Mouse (Mus musculus): ENCODE measurements around the gene Agt. TPM values are rescaled to one million over a fixed set of nuclear protein-coding genes. Genes with fewer than 3 reads are reported as not detected.

The Agt gene
- polyA plus RNA-seq, 1 experiment from 2014 or later, result 0.23 TPM

DNA sequence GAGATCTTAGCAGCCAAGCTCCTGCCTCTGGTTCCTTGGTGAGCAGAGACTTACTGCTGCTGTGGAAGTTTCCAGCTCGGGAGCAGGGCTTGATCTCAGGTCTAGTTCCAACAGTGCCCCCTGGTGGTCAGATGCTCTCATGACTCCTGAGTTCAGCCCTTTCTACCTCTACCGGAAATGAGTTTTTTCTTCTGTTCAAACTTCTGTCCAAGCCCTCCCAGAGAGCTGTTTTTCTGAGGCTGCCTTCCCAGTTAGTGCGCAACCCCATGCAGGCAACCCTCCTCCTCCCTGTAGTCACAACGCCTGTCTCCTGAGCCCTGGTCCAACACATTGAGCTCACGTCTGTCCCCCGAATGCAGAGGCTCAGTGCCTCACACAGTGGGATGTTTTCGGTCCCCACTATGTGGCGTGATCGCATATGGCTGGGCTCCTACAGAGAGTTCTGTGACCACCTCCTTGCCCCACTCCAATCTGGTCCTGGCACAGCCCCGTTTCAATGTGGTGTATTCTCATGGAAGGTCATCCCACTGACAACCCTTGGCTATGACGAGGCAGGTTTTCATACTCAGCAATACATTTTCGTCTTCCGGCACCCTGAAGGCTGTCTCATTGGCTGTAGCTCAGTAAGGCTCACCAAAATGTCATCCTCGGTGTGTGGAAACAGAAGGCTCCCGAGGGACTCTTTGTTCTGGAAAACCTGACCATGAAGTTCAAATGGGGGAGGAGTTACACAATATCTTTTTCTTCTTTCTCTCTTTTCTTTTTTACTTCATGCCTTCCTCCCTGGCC is 4.2 kb upstream of the Agt start:
- Histone ChIP-seq H3K9me3 (no peaks in the 10 kb centered on the region), H3K27ac (replicated peaks) (no peak overlapping the region), H3K4me1 (no peaks in the 10 kb centered on the region), H3K36me3 (no peaks in the 10 kb centered on the region), H3K4me2 (replicated peaks) (no peak overlapping the region), H3K9ac (replicated peaks) (no peak overlapping the region), H3K27me3 (no peaks in the 10 kb centered on the region), H3K4me3 (no peak overlapping the region)
- no peak for ATAC-seq (replicated peaks)
- 62% methylated on average over 15 of the region's 15 CpGs for WGBS

DNA sequence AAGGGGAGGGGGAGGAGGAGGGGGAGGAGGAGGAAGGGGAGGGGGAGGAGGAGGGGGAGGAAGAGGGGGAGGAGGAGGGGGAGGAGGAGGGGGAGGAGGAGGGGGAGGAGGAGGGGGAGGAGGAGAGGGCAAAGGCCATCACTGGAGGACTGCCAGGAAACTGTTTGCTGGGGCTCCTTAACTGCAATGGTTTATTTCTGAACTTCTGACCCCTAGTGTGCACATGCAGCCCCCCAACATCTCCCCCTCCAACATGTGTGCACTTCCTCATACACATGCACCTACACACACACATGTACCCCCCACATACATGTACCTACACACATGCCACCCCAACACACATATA is 2.9 kb upstream of the Agt start:
- Histone ChIP-seq H3K9ac (replicated peaks) (no peak overlapping the region), H3K36me3 (no peaks in the 10 kb centered on the region), H3K27me3 (no peaks in the 10 kb centered on the region), H3K4me2 (replicated peaks) (no peak overlapping the region), H3K4me3 (no peak overlapping the region), H3K4me1 (no peaks in the 10 kb centered on the region), H3K9me3 (no peaks in the 10 kb centered on the region), H3K27ac (replicated peaks) (no peak overlapping the region)
- no peak for ATAC-seq (replicated peaks)

DNA sequence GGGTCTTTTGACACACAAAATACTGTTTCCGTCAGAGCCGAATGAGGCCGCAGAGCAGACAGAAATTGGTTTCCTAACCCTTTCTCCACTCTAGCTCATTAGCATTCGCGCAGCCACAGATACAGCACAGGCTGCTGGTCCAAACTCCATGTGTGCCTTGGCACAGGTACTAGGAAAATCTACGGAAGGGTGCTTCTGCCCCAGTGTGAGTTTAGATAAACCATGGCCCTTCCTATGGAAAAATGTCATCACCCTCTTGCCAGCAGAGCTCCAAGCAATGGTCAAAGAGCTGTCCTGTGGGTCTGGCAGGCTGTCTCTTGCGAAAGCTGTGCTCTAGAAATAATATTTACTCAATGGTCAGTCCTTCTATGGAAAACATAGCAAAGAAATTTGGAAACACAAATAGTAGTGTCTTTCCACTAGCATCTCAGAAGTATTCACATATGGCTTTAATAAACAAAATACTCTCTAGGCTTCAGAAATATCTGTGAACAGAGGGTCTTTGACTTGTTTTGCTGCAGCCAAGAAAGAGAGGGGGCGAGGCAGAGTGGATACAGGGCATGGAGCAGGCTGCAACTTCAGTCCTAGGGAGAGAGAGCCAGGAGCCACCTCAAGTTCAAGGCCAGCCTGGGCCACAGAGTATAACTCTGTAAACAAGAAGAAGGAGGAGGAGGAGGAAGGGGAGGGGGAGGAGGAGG is 2.4 kb upstream of the Agt start:
- Histone ChIP-seq H3K36me3 (no peaks in the 10 kb centered on the region), H3K4me1 (no peaks in the 10 kb centered on the region), H3K27me3 (no peaks in the 10 kb centered on the region), H3K4me2 (replicated peaks) (no peak overlapping the region), H3K9me3 (no peaks in the 10 kb centered on the region), H3K4me3 (no peak overlapping the region), H3K9ac (replicated peaks) (no peak overlapping the region), H3K27ac (replicated peaks) (no peak overlapping the region)
- 67% methylated on average over 8 of the region's 8 CpGs for WGBS
- ATAC-seq (replicated peaks), result no peak

- Histone ChIP-seq H3K27ac (replicated peaks) (no peak overlapping the region), H3K4me2 (replicated peaks) (no peak overlapping the region), H3K36me3 (no peaks in the 10 kb centered on the region), H3K9me3 (no peaks in the 10 kb centered on the region), H3K9ac (replicated peaks) (no peak overlapping the region), H3K27me3 (no peaks in the 10 kb centered on the region), H3K4me3 (no peak overlapping the region), H3K4me1 (no peaks in the 10 kb centered on the region)
- no peak for ATAC-seq (replicated peaks)
- 75% methylated on average over 2 of the region's 2 CpGs for WGBS
These were observed 406 bp downstream of the Agt start for GRCm38 (mm10) chr8:124569100-124569499.

- no peaks in the 10 kb centered on the region for H3K36me3 ChIP-seq
- no peaks in the 10 kb centered on the region for H3K4me1 ChIP-seq
- no peaks in the 10 kb centered on the region for H3K27me3 ChIP-seq
- H3K4me3 ChIP-seq, result no peak overlapping the region
- no peak for ATAC-seq (replicated peaks)
- H3K9me3 ChIP-seq, result no peaks in the 10 kb centered on the region
- no peak overlapping the region for H3K27ac ChIP-seq (replicated peaks)
- H3K4me2 ChIP-seq (replicated peaks), result no peak overlapping the region
- H3K9ac ChIP-seq (replicated peaks), result no peak overlapping the region
- 89% methylated on average over 3 of the region's 3 CpGs for WGBS
These were observed 1.9 kb downstream of the Agt start for GRCm38 (mm10) chr8:124567584-124567983.

DNA sequence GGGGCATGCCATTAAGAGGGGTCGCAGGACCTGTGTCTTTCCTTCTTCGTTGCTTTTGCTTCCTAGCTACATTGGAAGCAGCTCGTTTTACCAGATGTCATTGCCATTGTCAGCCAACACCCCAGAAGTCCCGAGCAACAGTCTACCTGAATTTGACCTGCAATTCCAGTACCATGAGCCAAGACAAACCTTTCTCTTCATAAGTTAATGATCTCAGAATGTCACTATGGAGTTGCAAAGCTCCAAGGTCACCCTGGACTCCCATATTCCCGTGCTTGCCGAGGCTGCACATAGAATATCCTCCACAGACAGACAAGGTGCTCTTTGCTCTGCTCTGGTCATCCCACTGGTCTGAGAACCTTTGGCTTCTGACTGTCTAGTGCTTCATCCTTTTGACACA is 2.4 kb downstream of the Agt start:
- Histone ChIP-seq H3K36me3 (no peaks in the 10 kb centered on the region), H3K4me1 (no peaks in the 10 kb centered on the region), H3K27me3 (no peaks in the 10 kb centered on the region), H3K4me3 (no peak overlapping the region), H3K4me2 (replicated peaks) (no peak overlapping the region), H3K9me3 (no peaks in the 10 kb centered on the region), H3K9ac (replicated peaks) (no peak overlapping the region), H3K27ac (replicated peaks) (no peak overlapping the region)
- ATAC-seq (replicated peaks), result no peak
- WGBS, result 86% methylated on average over 6 of the region's 6 CpGs

- Histone ChIP-seq H3K4me2 (replicated peaks) (no peak overlapping the region), H3K9me3 (no peaks in the 10 kb centered on the region), H3K36me3 (peaks cover 5% of the 10 kb centered on the region), H3K9ac (replicated peaks) (no peak overlapping the region), H3K27me3 (no peaks in the 10 kb centered on the region), H3K4me1 (0 out of 2 replicates have a peak, but pooled peaks cover 6% of the 10 kb centered on the region), H3K4me3 (no peak overlapping the region), H3K27ac (replicated peaks) (no peak overlapping the region)
- WGBS, result 73% methylated on average over 5 of the region's 5 CpGs
- ATAC-seq (replicated peaks), result no peak
These were observed 12.0 kb downstream of the Agt start for GRCm38 (mm10) chr8:124557476-124557875.

GRCm38 (mm10) chr8:124556658-124557057 is 12.8 kb downstream of the Agt start:
- 0 out of 2 replicates have a peak overlapping the region, but pooled peaks have one; percentile 43 for H3K27ac ChIP-seq (replicated peaks)
- ATAC-seq (replicated peaks), result no peak
- H3K9ac ChIP-seq (replicated peaks), result no peak overlapping the region
- H3K4me3 ChIP-seq, result no peak overlapping the region
- WGBS, result 68% methylated on average over 13 of the region's 13 CpGs
- H3K9me3 ChIP-seq, result no peaks in the 10 kb centered on the region
- H3K36me3 ChIP-seq, result peaks cover 14% of the 10 kb centered on the region
- H3K27me3 ChIP-seq, result no peaks in the 10 kb centered on the region
- H3K4me1 ChIP-seq, result 0 out of 2 replicates have a peak, but pooled peaks cover 6% of the 10 kb centered on the region
- H3K4me2 ChIP-seq (replicated peaks), result no peak overlapping the region

DNA sequence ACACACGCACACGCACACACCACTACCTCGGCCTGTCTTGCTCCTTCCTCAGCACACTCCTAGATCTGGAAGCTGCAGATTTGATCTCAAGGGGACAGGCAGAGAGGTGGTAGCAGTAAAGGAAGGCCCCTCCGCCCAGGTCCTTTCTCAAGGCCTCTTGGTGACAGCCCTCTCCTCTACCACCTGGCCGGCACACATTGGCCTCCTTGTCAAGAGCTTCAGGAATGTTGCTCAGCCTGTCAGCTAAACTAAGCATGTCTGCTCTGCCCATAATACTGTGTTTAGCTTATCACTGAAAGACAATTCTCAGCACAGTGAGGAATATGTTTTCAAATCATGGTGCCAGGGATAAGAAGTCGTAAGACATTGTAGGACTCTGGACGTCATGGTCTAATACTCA is 13.3 kb downstream of the Agt start:
- 81% methylated on average over 7 of the region's 7 CpGs for WGBS
- no peak for ATAC-seq (replicated peaks)
- no peak overlapping the region for H3K4me3 ChIP-seq
- 0 out of 2 replicates have a peak, but pooled peaks cover 6% of the 10 kb centered on the region for H3K4me1 ChIP-seq
- 0 out of 2 replicates have a peak overlapping the region, but pooled peaks have one; percentile 43 for H3K27ac ChIP-seq (replicated peaks)
- H3K36me3 ChIP-seq, result peaks cover 19% of the 10 kb centered on the region
- H3K9me3 ChIP-seq, result no peaks in the 10 kb centered on the region
- H3K27me3 ChIP-seq, result no peaks in the 10 kb centered on the region
- no peak overlapping the region for H3K9ac ChIP-seq (replicated peaks)
- H3K4me2 ChIP-seq (replicated peaks), result no peak overlapping the region

DNA sequence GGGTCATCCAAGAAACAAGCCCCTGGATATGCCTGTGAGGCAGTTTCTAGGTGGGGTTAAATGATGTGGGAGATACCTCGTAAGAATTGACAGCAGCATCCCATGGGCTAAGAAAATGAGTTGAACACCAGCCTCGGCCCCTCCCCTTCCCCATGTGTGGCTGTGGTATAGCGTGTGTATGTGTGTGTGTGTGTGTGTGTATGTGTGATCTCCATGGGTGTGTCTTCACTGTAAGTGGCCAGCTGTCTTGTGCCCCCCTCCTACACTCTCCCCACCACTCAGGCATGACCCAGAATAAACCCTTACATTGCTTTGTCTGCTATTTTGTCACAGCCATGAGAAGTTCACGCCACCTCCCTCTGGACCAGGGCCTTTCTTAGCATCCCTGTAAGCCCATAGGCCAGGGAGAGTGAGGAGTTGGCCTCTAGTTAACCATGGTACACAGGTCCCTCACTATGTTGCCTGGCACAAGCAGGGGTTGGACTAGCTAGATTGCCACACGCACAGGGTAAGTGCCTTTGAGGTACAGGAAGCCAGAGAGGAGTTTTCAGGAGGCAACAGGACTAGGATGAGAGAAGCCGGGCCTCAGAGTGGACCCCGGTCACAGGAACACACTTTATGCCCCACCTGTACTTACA is 14.3 kb downstream of the Agt start:
- Histone ChIP-seq H3K4me3 (no peak overlapping the region), H3K9ac (replicated peaks) (no peak overlapping the region), H3K36me3 (peaks cover 28% of the 10 kb centered on the region), H3K9me3 (no peaks in the 10 kb centered on the region), H3K27ac (replicated peaks) (no peak overlapping the region), H3K27me3 (no peaks in the 10 kb centered on the region), H3K4me2 (replicated peaks) (no peak overlapping the region), H3K4me1 (0 out of 2 replicates have a peak, but pooled peaks cover 6% of the 10 kb centered on the region)
- 93% methylated on average over 7 of the region's 7 CpGs for WGBS
- no peak for ATAC-seq (replicated peaks)

DNA sequence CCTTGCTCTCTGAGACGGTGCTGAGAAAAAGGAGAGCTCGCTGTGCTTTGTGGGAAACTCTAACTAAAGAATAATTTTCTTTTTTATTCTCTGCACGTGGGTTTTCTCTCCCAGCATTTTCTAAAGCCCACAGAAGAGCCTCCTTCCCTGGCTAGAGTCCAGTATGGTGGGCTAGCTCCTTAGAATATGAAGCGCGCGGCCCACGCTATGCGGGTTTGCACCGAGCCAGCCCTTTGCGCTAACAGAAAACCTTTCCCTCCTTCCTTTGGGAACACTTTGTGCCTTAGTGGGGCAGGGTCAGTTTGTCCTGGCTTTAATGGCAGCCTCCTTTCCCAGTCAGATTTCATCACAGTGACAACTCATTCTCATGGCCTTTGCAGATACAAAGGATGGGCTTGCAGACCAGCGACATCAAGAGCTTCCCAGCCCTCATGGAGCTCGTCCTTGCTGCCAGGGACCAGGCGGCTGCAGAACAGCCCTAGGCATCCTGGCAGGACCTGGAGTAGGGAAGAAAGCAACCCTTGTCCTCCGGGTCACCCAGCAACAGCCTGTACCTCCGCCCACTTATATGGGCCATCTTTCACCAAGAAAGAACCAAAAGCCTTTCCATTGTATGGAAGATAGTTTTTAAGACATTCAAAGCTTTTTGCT is 18.4 kb downstream of the Agt start:
- H3K4me2 ChIP-seq (replicated peaks), result no peak overlapping the region
- H3K27ac ChIP-seq (replicated peaks), result no peak overlapping the region
- no peaks in the 10 kb centered on the region for H3K9me3 ChIP-seq
- H3K9ac ChIP-seq (replicated peaks), result no peak overlapping the region
- no peaks in the 10 kb centered on the region for H3K27me3 ChIP-seq
- H3K36me3 ChIP-seq, result peaks cover 65% of the 10 kb centered on the region
- WGBS, result 90% methylated on average over 15 of the region's 15 CpGs
- ATAC-seq (replicated peaks), result no peak
- no peak overlapping the region for H3K4me3 ChIP-seq
- H3K4me1 ChIP-seq, result no peaks in the 10 kb centered on the region

DNA sequence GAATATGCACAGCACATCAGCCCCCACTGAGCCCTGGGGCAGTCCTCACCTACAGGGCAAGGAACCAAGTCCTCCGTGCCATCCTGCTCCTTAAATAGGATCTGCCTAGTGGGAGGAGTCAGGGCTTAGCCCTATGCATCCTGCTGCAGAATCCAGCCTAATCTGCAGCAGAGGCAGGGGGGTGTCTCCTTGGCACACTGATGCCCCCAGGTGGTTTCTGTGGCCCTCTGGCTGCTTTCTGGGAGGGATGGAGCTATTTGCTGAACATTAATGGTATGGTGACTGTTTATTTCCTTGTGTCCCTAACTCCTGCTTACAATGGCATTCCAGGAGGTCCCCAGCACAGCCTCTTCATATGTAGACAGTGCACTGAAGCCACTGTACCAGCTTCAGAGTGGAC is 21.3 kb downstream of the Agt start:
- H3K9ac ChIP-seq (replicated peaks), result no peak overlapping the region
- H3K27me3 ChIP-seq, result no peaks in the 10 kb centered on the region
- no peaks in the 10 kb centered on the region for H3K9me3 ChIP-seq
- H3K36me3 ChIP-seq, result peaks cover 93% of the 10 kb centered on the region
- WGBS, result 73% methylated on average over 1 of the region's 1 CpGs
- H3K27ac ChIP-seq (replicated peaks), result no peak overlapping the region
- no peak overlapping the region for H3K4me2 ChIP-seq (replicated peaks)
- no peak for ATAC-seq (replicated peaks)
- H3K4me1 ChIP-seq, result no peaks in the 10 kb centered on the region
- no peak overlapping the region for H3K4me3 ChIP-seq

Measured in forebrain, embryonic 15.5 days (tissue).